Mouse (Mus musculus) CH12.LX (cell line): ENCODE results near the gene Lrrn4cl. TPM values are rescaled to one million over a fixed set of nuclear protein-coding genes. Genes with fewer than 3 reads are reported as not detected.

Experiments used
- DNase-seq: peaks from one replicate; pipeline ENCODE4 v3.0.0-alpha.2; 2013; ENCODE audit errors: extremely low read depth
- H3K27ac ChIP-seq: 2 replicates; pipeline ENCODE4 v1.5.1; 2012; ENCODE audit warnings: low read depth, mild to moderate bottlenecking, control low read depth, moderate library complexity; ENCODE audit not compliant: insufficient read depth
- H3K27me3 ChIP-seq: replicated peaks from 2 replicates; pipeline ENCODE3; 2012; ENCODE audit warnings: inconsistent platforms
- H3K36me3 ChIP-seq, 2 experiments: replicated peaks in 1 of 2; 2 replicates each; pipeline versions ENCODE3 to v1.6.1; 2012; ENCODE audit warnings: inconsistent platforms in 1 of 2, low read length in 1 of 2, mild to moderate bottlenecking in 1 of 2, mixed read lengths in 1 of 2, moderate library complexity in 1 of 2; ENCODE audit not compliant: control insufficient read depth in 1 of 2, insufficient read depth in 1 of 2
- H3K4me1 ChIP-seq, 2 experiments: 2 replicates each; pipeline ENCODE4 v1.6.1; 2012; ENCODE audit warnings: inconsistent platforms in 1 of 2, moderate library complexity in 1 of 2; ENCODE audit not compliant: insufficient read depth in 2 of 2, control insufficient read depth in 1 of 2
- H3K4me2 ChIP-seq: 2 replicates; pipeline ENCODE4 v1.6.1; 2012; ENCODE audit warnings: low read depth, mild to moderate bottlenecking, control low read depth; ENCODE audit not compliant: poor library complexity, insufficient read depth, severe bottlenecking
- H3K4me3 ChIP-seq, 3 experiments: fragments of 150-350 bp in 1 of 3; sonication (generic) in 1 of 3; replicated peaks in 1 of 3; 2 replicates each; pipeline versions ENCODE3 to v1.5.1; 2011 to 2012; ENCODE audit warnings: low read depth in 2 of 3, low read length in 2 of 3, mild to moderate bottlenecking in 2 of 3, moderate library complexity in 2 of 3, control low read depth in 1 of 3, improper control_type of control experiment in 1 of 3, inconsistent platforms in 1 of 3, mixed read lengths in 1 of 3; ENCODE audit not compliant: poor library complexity in 1 of 3
- H3K79me2 ChIP-seq: replicated peaks from 2 replicates; pipeline ENCODE4 v1.6.1; 2012; ENCODE audit warnings: mild to moderate bottlenecking, moderate library complexity; ENCODE audit not compliant: control insufficient read depth, poor library complexity, insufficient read depth, severe bottlenecking; ENCODE audit errors: extremely low read depth
- H3K9ac ChIP-seq: 2 replicates; pipeline ENCODE4 v1.6.1; 2012; ENCODE audit warnings: low read depth, mild to moderate bottlenecking, control low read depth, moderate library complexity; ENCODE audit not compliant: insufficient read depth
- H3K9me3 ChIP-seq: replicated peaks from 2 replicates; pipeline ENCODE3; 2012; ENCODE audit warnings: low read length, inconsistent platforms, mixed read lengths
- BHLHE40 ChIP-seq: IDR thresholded peaks from 2 replicates; pipeline ENCODE4 v1.6.1; 2011; ENCODE audit warnings: mild to moderate bottlenecking, low read depth, low read length, improper control_type of control experiment
- CHD1 ChIP-seq: IDR thresholded peaks from 2 replicates; pipeline ENCODE4 v1.6.1; 2012; ENCODE audit warnings: low read depth, low read length, improper control_type of control experiment, inconsistent platforms
- CHD2 ChIP-seq: IDR thresholded peaks from 2 replicates; pipeline ENCODE4 v1.6.1; 2011; ENCODE audit warnings: low read length, improper control_type of control experiment
- CTCF ChIP-seq, 2 experiments: IDR thresholded peaks in 1 of 2; conservative IDR thresholded peaks in 1 of 2; 2 replicates each; pipeline ENCODE4 v1.5.1; 2011 to 2012; ENCODE audit warnings: low read depth in 2 of 2, low read length in 2 of 2, improper control_type of control experiment in 1 of 2, inconsistent platforms in 1 of 2, mild to moderate bottlenecking in 1 of 2, moderate library complexity in 1 of 2
- E2F4 ChIP-seq: IDR thresholded peaks from 2 replicates; pipeline ENCODE4 v1.6.1; 2011; ENCODE audit warnings: low read depth, low read length, improper control_type of control experiment; ENCODE audit not compliant: insufficient replicate concordance
- ELF1 ChIP-seq: IDR thresholded peaks from 2 replicates; pipeline ENCODE4 v1.6.1; 2014; ENCODE audit warnings: low read depth, mild to moderate bottlenecking, inconsistent platforms, low read length, improper control_type of control experiment
- EP300 ChIP-seq: IDR thresholded peaks from 2 replicates; pipeline ENCODE4 v1.6.1; 2011; ENCODE audit warnings: low read length, improper control_type of control experiment
- ETS1 ChIP-seq: conservative IDR thresholded peaks from 2 replicates; pipeline ENCODE4 v1.6.1; 2012; ENCODE audit warnings: low read depth, mild to moderate bottlenecking, inconsistent platforms, low read length, improper control_type of control experiment, moderate library complexity
- GABPA ChIP-seq: IDR thresholded peaks from 2 replicates; pipeline ENCODE4 v1.6.1; 2012; ENCODE audit warnings: low read depth, low read length, improper control_type of control experiment, inconsistent platforms; ENCODE audit not compliant: insufficient replicate concordance
- HCFC1 ChIP-seq: IDR thresholded peaks from 2 replicates; pipeline ENCODE4 v1.6.1; 2012; ENCODE audit warnings: low read depth, mild to moderate bottlenecking, inconsistent platforms, low read length, improper control_type of control experiment
- IRF4 ChIP-seq: IDR thresholded peaks from 2 replicates; pipeline ENCODE4 v1.6.1; 2014; ENCODE audit warnings: low read depth, mild to moderate bottlenecking, inconsistent platforms, low read length, improper control_type of control experiment
- JUN ChIP-seq: IDR thresholded peaks from 2 replicates; pipeline ENCODE4 v1.6.1; 2011; ENCODE audit warnings: low read depth, mild to moderate bottlenecking, low read length, improper control_type of control experiment, moderate library complexity; ENCODE audit not compliant: insufficient read depth
- JUND ChIP-seq: conservative IDR thresholded peaks from 2 replicates; pipeline ENCODE4 v1.6.1; 2011; ENCODE audit warnings: low read depth, low read length, improper control_type of control experiment
- KAT2A ChIP-seq: IDR thresholded peaks from 2 replicates; pipeline ENCODE4 v1.6.1; 2012; ENCODE audit warnings: low read length, improper control_type of control experiment, inconsistent platforms; ENCODE audit not compliant: insufficient replicate concordance
- MAFK ChIP-seq: IDR thresholded peaks from 2 replicates; pipeline ENCODE4 v1.6.1; 2011; ENCODE audit warnings: low read length, improper control_type of control experiment; ENCODE audit not compliant: insufficient replicate concordance
- MAX ChIP-seq: IDR thresholded peaks from 2 replicates; pipeline ENCODE4 v1.6.1; 2011; ENCODE audit warnings: low read length, improper control_type of control experiment
- MAZ ChIP-seq: IDR thresholded peaks from 2 replicates; pipeline ENCODE4 v1.6.1; 2012; ENCODE audit warnings: low read depth, mild to moderate bottlenecking, inconsistent platforms, low read length, improper control_type of control experiment, moderate library complexity
- MEF2A ChIP-seq: IDR thresholded peaks from 2 replicates; pipeline ENCODE4 v1.6.1; 2014; ENCODE audit warnings: low read depth, mild to moderate bottlenecking, inconsistent platforms, low read length, improper control_type of control experiment, borderline replicate concordance
- MXI1 ChIP-seq: IDR thresholded peaks from 2 replicates; pipeline ENCODE4 v1.6.1; 2011; ENCODE audit warnings: mild to moderate bottlenecking, low read depth, low read length, improper control_type of control experiment
- MYC ChIP-seq: IDR thresholded peaks from 2 replicates; pipeline ENCODE4 v1.6.1; 2011; ENCODE audit warnings: low read depth, mild to moderate bottlenecking, improper control_type of control experiment, low read length
- NELFE ChIP-seq: IDR thresholded peaks from 2 replicates; pipeline ENCODE4 v1.6.1; 2011; ENCODE audit warnings: low read depth, low read length, improper control_type of control experiment
- NRF1 ChIP-seq: IDR thresholded peaks from 2 replicates; pipeline ENCODE4 v1.6.1; 2014; ENCODE audit warnings: low read depth, mild to moderate bottlenecking, inconsistent platforms, low read length, improper control_type of control experiment, moderate library complexity
- PAX5 ChIP-seq: IDR thresholded peaks from 2 replicates; pipeline ENCODE4 v1.6.1; 2012; ENCODE audit warnings: low read length, inconsistent platforms, mixed read lengths
- POLR2A ChIP-seq: IDR thresholded peaks from 2 replicates; pipeline ENCODE4 v1.6.1; 2011; ENCODE audit warnings: low read depth, mild to moderate bottlenecking, improper control_type of control experiment, low read length
- POLR2AphosphoS2 ChIP-seq: IDR thresholded peaks from 2 replicates; pipeline ENCODE4 v1.6.1; 2011; ENCODE audit warnings: low read depth, low read length, improper control_type of control experiment
- RAD21 ChIP-seq: IDR thresholded peaks from 2 replicates; pipeline ENCODE4 v1.6.1; 2011; ENCODE audit warnings: low read depth, mild to moderate bottlenecking, low read length, improper control_type of control experiment, moderate library complexity
- RCOR1 ChIP-seq: conservative IDR thresholded peaks from 2 replicates; pipeline ENCODE4 v1.6.1; 2012; ENCODE audit warnings: low read depth, mild to moderate bottlenecking, inconsistent platforms, low read length, improper control_type of control experiment
- SIN3A ChIP-seq: IDR thresholded peaks from 2 replicates; pipeline ENCODE4 v1.6.1; 2012; ENCODE audit warnings: low read length, improper control_type of control experiment, inconsistent platforms
- SMC3 ChIP-seq: IDR thresholded peaks from 2 replicates; pipeline ENCODE4 v1.6.1; 2011; ENCODE audit warnings: low read depth, low read length, improper control_type of control experiment
- TBP ChIP-seq: conservative IDR thresholded peaks from 2 replicates; pipeline ENCODE4 v1.6.1; 2011; ENCODE audit warnings: low read depth, low read length, improper control_type of control experiment
- TCF12 ChIP-seq: IDR thresholded peaks from 2 replicates; pipeline ENCODE4 v1.6.1; 2014; ENCODE audit warnings: low read depth, mild to moderate bottlenecking, inconsistent platforms, low read length, improper control_type of control experiment
- UBTF ChIP-seq: IDR thresholded peaks from 2 replicates; pipeline ENCODE4 v1.6.1; 2012; ENCODE audit warnings: low read depth, mild to moderate bottlenecking, inconsistent platforms, low read length, improper control_type of control experiment, moderate library complexity
- USF1 ChIP-seq: IDR thresholded peaks from 2 replicates; pipeline ENCODE4 v1.6.1; 2014; ENCODE audit warnings: low read depth, mild to moderate bottlenecking, inconsistent platforms, low read length, improper control_type of control experiment
- USF2 ChIP-seq: conservative IDR thresholded peaks from 2 replicates; pipeline ENCODE4 v1.6.1; 2011; ENCODE audit warnings: low read depth, low read length, improper control_type of control experiment
- ZC3H11A ChIP-seq: IDR thresholded peaks from 2 replicates; pipeline ENCODE4 v1.6.1; 2012; ENCODE audit warnings: low read depth, mild to moderate bottlenecking, inconsistent platforms, low read length, improper control_type of control experiment
- ZKSCAN1 ChIP-seq: IDR thresholded peaks from 2 replicates; pipeline ENCODE4 v1.6.1; 2012; ENCODE audit warnings: low read depth, inconsistent platforms, low read length, improper control_type of control experiment, borderline replicate concordance
- ZMIZ1 ChIP-seq: IDR thresholded peaks from 2 replicates; pipeline ENCODE4 v1.6.1; 2012; ENCODE audit warnings: low read depth, mild to moderate bottlenecking, inconsistent platforms, low read length, improper control_type of control experiment
- ZNF384 ChIP-seq: IDR thresholded peaks from 2 replicates; pipeline ENCODE4 v1.6.1; 2012; ENCODE audit warnings: low read depth, low read length, improper control_type of control experiment, inconsistent platforms
- dilution Hi-C: fragments of 300-500 bp; cut with MboI; formaldehyde crosslinking; loops from 2 replicates; pipeline ENCODE4 v1.14.3; 2020; ENCODE audit warnings: low sequenced_read_pairs; ENCODE audit not compliant: extremely low pct_unique_long_range_greater_than_20kb, extremely low pct_ligation_motif_present
- in situ Hi-C: fragments of 300-500 bp; cut with MboI; formaldehyde crosslinking; loops from 3 replicates; pipeline ENCODE4 v1.14.3; 2019; ENCODE audit warnings: low sequenced_read_pairs, low pct_ligation_motif_present, low pct_unique_long_range_greater_than_20kb, mixed read lengths
- polyA plus RNA-seq: library from polyadenylated mRNA; unstranded; fragments of >175 nt; gene quantifications from 2 replicates; pipeline ENCODE4 v1.2.1, GENCODE M21; 2012; ENCODE audit warnings: low read depth; ENCODE audit not compliant: insufficient read length
- total RNA-seq, 2 experiments: library from RNA; depleted of rRNA; stranded (reverse); fragments of 300-350 nt in 1 of 2; fragments of >200 nt in 1 of 2; gene quantifications; 2 replicates each; pipeline ENCODE4 v1.2.3; 2012 to 2014

Lrrn4cl gene
- total and polyA plus RNA-seq, 3 experiments = 0.17 to 0.41 (median 0.31) TPM

GRCm38 (mm10) chr19:8857689-8858088 lies 7.1 kb downstream of the Lrrn4cl start:
- TF ChIP-seq MXI1 = no peak
- TF ChIP-seq POLR2A = no peak
- TF ChIP-seq ELF1 = no peak
- TF ChIP-seq CHD1 = no peak
- no peak for TF ChIP-seq NELFE
- TF ChIP-seq JUN = no peak
- TF ChIP-seq JUND = no peak
- peak; percentile 79 for TF ChIP-seq MYC
- TF ChIP-seq USF2 = no peak
- TF ChIP-seq KAT2A = no peak
- peak; percentile 67 for TF ChIP-seq RAD21
- no peak for TF ChIP-seq PAX5
- no peak for TF ChIP-seq RCOR1
- TF ChIP-seq ETS1 = no peak
- peak; percentile 49 for TF ChIP-seq SMC3
- no peak for TF ChIP-seq ZMIZ1
- TF ChIP-seq POLR2AphosphoS2 = no peak
- TF ChIP-seq CHD2 = no peak
- peak; percentile 98 for TF ChIP-seq MAFK
- TF ChIP-seq ZNF384 = no peak
- peak; percentile 25; the same call in 1 of the 2 replicates for TF ChIP-seq USF1
- TF ChIP-seq TCF12 = no peak
- no peak for TF ChIP-seq NRF1
- TF ChIP-seq IRF4 = no peak
- no peak for TF ChIP-seq HCFC1
- TF ChIP-seq EP300 = no peak
- TF ChIP-seq MAZ = no peak
- TF ChIP-seq MAX = 0 out of 2 replicates have a peak, but pooled peaks have one; percentile 23
- TF ChIP-seq TBP = no peak
- TF ChIP-seq ZC3H11A = no peak
- TF ChIP-seq UBTF = no peak
- TF ChIP-seq ZKSCAN1 = no peak
- 0 out of 2 replicates have a peak, but pooled peaks have one; percentile 28 for TF ChIP-seq SIN3A
- TF ChIP-seq CTCF (conservative IDR thresholded peaks at IDR 0.05 in 1 of 2, IDR thresholded peaks at IDR 0.05 in 1 of 2; ENCODE audit: low read depth in 2 of 2, low read length in 2 of 2) = peak; percentile 34 to 73; a peak in 3 of 4 replicates
- no peak for TF ChIP-seq E2F4
- TF ChIP-seq BHLHE40 = peak; percentile 62
- TF ChIP-seq GABPA = no peak
- TF ChIP-seq MEF2A = no peak
- H3K36me3 ChIP-seq = no peaks in the 10 kb centered on the region
- DNase-seq = no peak
- in situ Hi-C loops (loop anchor here (5.0 kb wide), 1 partner anchor 245 kb away; no protein-coding TSS in a partner anchor), dilution Hi-C loops (no loop called here)
- no peaks in the 10 kb centered on the region for H3K9me3 ChIP-seq
- no peak overlapping the region for H3K4me2 ChIP-seq
- H3K79me2 ChIP-seq = no peaks in the 10 kb centered on the region
- no peaks in the 10 kb centered on the region; a peak in 1 of 4 replicates for H3K4me1 ChIP-seq
- no peak overlapping the region for H3K27ac ChIP-seq
- H3K9ac ChIP-seq = no peak overlapping the region
- no peaks in the 10 kb centered on the region for H3K27me3 ChIP-seq
- H3K4me3 ChIP-seq = no peak overlapping the region
